Mouse (Mus musculus): ENCODE data around the gene Sergef.

Gene Sergef

GRCm38 (mm10) chr7:46403616-46404485, 235.8 kb downstream of the Sergef start:
- DNase-seq (ENCODE audit: low spot score) = no peak

- DNase-seq (ENCODE audit: low spot score) = no peak
These were observed 238.0 kb downstream of the Sergef start for GRCm38 (mm10) chr7:46401371-46402180.

- DNase-seq (ENCODE audit: low spot score) = no peak
These were observed 239.3 kb downstream of the Sergef start for GRCm38 (mm10) chr7:46400346-46400745.

GRCm38 (mm10) chr7:46399676-46400075, 239.9 kb downstream of the Sergef start:
- DNase-seq (ENCODE audit: low spot score) = no peak

- DNase-seq (ENCODE audit: low spot score) = no peak
These were observed 241.0 kb downstream of the Sergef start for GRCm38 (mm10) chr7:46398612-46399011.

GRCm38 (mm10) chr7:46397732-46398333, 241.8 kb downstream of the Sergef start:
- peak; percentile 22 for DNase-seq (ENCODE audit: low spot score)

GRCm38 (mm10) chr7:46396928-46397731, 242.5 kb downstream of the Sergef start:
- DNase-seq (ENCODE audit: low spot score) = no peak

- DNase-seq (ENCODE audit: low spot score) = peak; percentile 86
These were observed 243.2 kb downstream of the Sergef start, which contains the start of gene Kcnc1 for GRCm38 (mm10) chr7:46396231-46396927. TSS of gene Kcnc1 (plus strand) at chr7:46396497.

GRCm38 (mm10) chr7:46395571-46395970, 244.0 kb downstream of the Sergef start:
- DNase-seq (ENCODE audit: low spot score) = no peak

GRCm38 (mm10) chr7:46394933-46395332, 244.7 kb downstream of the Sergef start:
- no peak for DNase-seq (ENCODE audit: low spot score)

GRCm38 (mm10) chr7:46393718-46394511, 245.7 kb downstream of the Sergef start:
- no peak for DNase-seq (ENCODE audit: low spot score)
